10 mouse cellular contexts compared by ENCODE assay signal in genomic region chr8:121316009-121316408, GRCm38 (mm10).
DNase-seq lines count a peak whose midpoint lies in the region; ATAC-seq and TF ChIP-seq lines count a peak whose summit lies in the region.
"Had no signal": no experiment of that assay in that cellular context is flagged by ENCODE, and none has a peak within 500 bp of the region (broad histone marks: within the 10 kb centered on the region; RNA-seq: fewer than 3 reads in every experiment).

No protein-coding gene starts in this region.

- H3K9ac ChIP-seq in hindbrain, embryonic 14.5 days = no peak overlapping the region
- no peak overlapping the region for H3K9ac ChIP-seq in lung, postnatal 0 days (replicated peaks; ENCODE audit: low read depth)
- no peak overlapping the region for H3K9ac ChIP-seq in heart, postnatal 0 days (replicated peaks; ENCODE audit: low read depth, low read length)
- no peak overlapping the region for H3K9ac ChIP-seq in liver, embryonic 13.5 days
- H3K9ac ChIP-seq: liver, embryonic 14.5 days had no signal

- peaks cover 36% of the 10 kb centered on the region for H3K4me1 ChIP-seq in hindbrain, embryonic 10.5 days (replicated peaks)
- H3K4me1 ChIP-seq in hindbrain, embryonic 14.5 days (replicated peaks; ENCODE audit: control insufficient read depth, insufficient read depth, low read length) = peaks cover 3% of the 10 kb centered on the region; the same call in 1 of the 2 replicates
- H3K4me1 ChIP-seq in lung, postnatal 0 days (ENCODE audit: insufficient read depth, low read depth, low read length) = no peaks in the 10 kb centered on the region
- peaks cover 20% of the 10 kb centered on the region; the same call in 1 of the 2 replicates for H3K4me1 ChIP-seq in heart, postnatal 0 days (ENCODE audit: control insufficient read depth, insufficient read depth)
- H3K4me1 ChIP-seq in liver, embryonic 13.5 days (replicated peaks) = peaks cover 10% of the 10 kb centered on the region

- 79% methylated on average over 18 of the region's 18 CpGs for WGBS in hindbrain, embryonic 10.5 days
- WGBS in hindbrain, embryonic 14.5 days = 82% methylated on average over 18 of the region's 18 CpGs
- WGBS in lung, postnatal 0 days = 8% methylated on average over 18 of the region's 18 CpGs
- WGBS in heart, postnatal 0 days = 6% methylated on average over 18 of the region's 18 CpGs
- WGBS in liver, embryonic 13.5 days (ENCODE audit: insufficient replicate concordance) = 7% methylated on average over 18 of the region's 18 CpGs

- H3K4me2 ChIP-seq in hindbrain, embryonic 14.5 days (replicated peaks) = no peak overlapping the region
- no peak overlapping the region for H3K4me2 ChIP-seq in lung, postnatal 0 days (replicated peaks; ENCODE audit: low read depth, low read length)
- H3K4me2 ChIP-seq in heart, postnatal 0 days (ENCODE audit: low read depth, low read length) = no peak overlapping the region
- no peak overlapping the region for H3K4me2 ChIP-seq in liver, embryonic 13.5 days

- no peak for DNase-seq in hindbrain, embryonic 10.5 days (ENCODE audit: low spot score)
- DNase-seq in hindbrain, embryonic 14.5 days (ENCODE audit: low spot score) = no peak
- peak; percentile 56 for DNase-seq in lung, postnatal 0 days (ENCODE audit: low spot score)
- DNase-seq in lung, postnatal 25 days (ENCODE audit: low spot score) = no peak
- peak; percentile 56 for DNase-seq in heart, postnatal 0 days (ENCODE audit: low spot score)
- no peak for DNase-seq in liver, embryonic 13.5 days
- DNase-seq in cerebellum, postnatal 10 days = no peak
- DNase-seq: cerebellum, postnatal 36 days had no signal

- no peaks in the 10 kb centered on the region for H3K9me3 ChIP-seq in hindbrain, embryonic 10.5 days
- no peaks in the 10 kb centered on the region for H3K9me3 ChIP-seq in hindbrain, embryonic 14.5 days (ENCODE audit: control insufficient read depth, low read length)
- H3K9me3 ChIP-seq in lung, postnatal 0 days (ENCODE audit: low read length) = no peaks in the 10 kb centered on the region
- H3K9me3 ChIP-seq in heart, postnatal 0 days (replicated peaks; ENCODE audit: control insufficient read depth, low read length) = no peaks in the 10 kb centered on the region
- H3K9me3 ChIP-seq in liver, embryonic 13.5 days (replicated peaks) = no peaks in the 10 kb centered on the region

- no peak overlapping the region for H3K4me3 ChIP-seq in hindbrain, embryonic 10.5 days
- no peak overlapping the region for H3K4me3 ChIP-seq in hindbrain, embryonic 14.5 days (replicated peaks; ENCODE audit: low read length)
- H3K4me3 ChIP-seq in lung, postnatal 0 days (ENCODE audit: low read depth, low read length) = no peak overlapping the region
- H3K4me3 ChIP-seq in heart, postnatal 0 days (ENCODE audit: low read depth, low read length) = no peak overlapping the region
- no peak overlapping the region for H3K4me3 ChIP-seq in liver, embryonic 13.5 days (replicated peaks)

- no peak; the same call in 1 of the 2 replicates for TF ChIP-seq EP300 in lung, postnatal 0 days (IDR thresholded peaks at IDR 0.05)
- TF ChIP-seq EP300 in heart, postnatal 0 days (IDR thresholded peaks at IDR 0.05; ENCODE audit: low read depth) = peak; percentile 43; the same call in 1 of the 2 replicates

- no peak for ATAC-seq in hindbrain, embryonic 14.5 days (ENCODE audit: low FRiP score)
- ATAC-seq in lung, postnatal 0 days = peak; percentile 75
- ATAC-seq in heart, postnatal 0 days (ENCODE audit: insufficient read depth, low read depth) = peak; percentile 46
- peak; percentile 44; the same call in 1 of the 2 replicates for ATAC-seq in liver, embryonic 13.5 days (ENCODE audit: low read depth)
- ATAC-seq: CD4-positive, CD25-positive, alpha-beta regulatory T cell, adult 4 months had no signal

- no peaks in the 10 kb centered on the region for H3K36me3 ChIP-seq in hindbrain, embryonic 10.5 days
- no peaks in the 10 kb centered on the region for H3K36me3 ChIP-seq in hindbrain, embryonic 14.5 days (replicated peaks; ENCODE audit: control insufficient read depth, insufficient read depth)
- H3K36me3 ChIP-seq in lung, postnatal 0 days (ENCODE audit: insufficient read depth, low read length) = no peaks in the 10 kb centered on the region
- H3K36me3 ChIP-seq in heart, postnatal 0 days (replicated peaks; ENCODE audit: control insufficient read depth, insufficient read depth, low read length) = no peaks in the 10 kb centered on the region
- H3K36me3 ChIP-seq in liver, embryonic 13.5 days = no peaks in the 10 kb centered on the region

- peaks cover 24% of the 10 kb centered on the region; the same call in 1 of the 2 replicates for H3K27me3 ChIP-seq in hindbrain, embryonic 10.5 days (ENCODE audit: insufficient read depth, poor library complexity, severe bottlenecking)
- no peaks in the 10 kb centered on the region for H3K27me3 ChIP-seq in hindbrain, embryonic 14.5 days (ENCODE audit: control insufficient read depth, insufficient read depth, low read length)
- H3K27me3 ChIP-seq in lung, postnatal 0 days (replicated peaks; ENCODE audit: insufficient read depth, low read length) = no peaks in the 10 kb centered on the region
- 0 out of 2 replicates have a peak, but pooled peaks cover 5% of the 10 kb centered on the region for H3K27me3 ChIP-seq in heart, postnatal 0 days (ENCODE audit: control insufficient read depth, insufficient read depth, low read length)
- peaks cover 34% of the 10 kb centered on the region for H3K27me3 ChIP-seq in liver, embryonic 13.5 days

- no peak for TF ChIP-seq CTCF in lung, postnatal 0 days (IDR thresholded peaks at IDR 0.05)
- TF ChIP-seq CTCF in heart, postnatal 0 days (IDR thresholded peaks at IDR 0.05; ENCODE audit: low read depth) = no peak

- H3K27ac ChIP-seq in hindbrain, embryonic 10.5 days = peak overlapping the region; percentile 19; the same call in 1 of the 2 replicates
- H3K27ac ChIP-seq in hindbrain, embryonic 14.5 days = no peak overlapping the region
- no peak overlapping the region for H3K27ac ChIP-seq in lung, postnatal 0 days (ENCODE audit: low read length)
- H3K27ac ChIP-seq in heart, postnatal 0 days (ENCODE audit: low read depth) = peak overlapping the region; percentile 67
- H3K27ac ChIP-seq in liver, embryonic 13.5 days = no peak overlapping the region
- H3K27ac ChIP-seq: liver, embryonic 14.5 days had no signal

Comparison
In these comparisons a context has a peak if more than half of its experiments do, and no peak if none do; other contexts are left out.
1. DNase-seq: peak in lung, postnatal 0 days (single experiment) and heart, postnatal 0 days (single experiment); none in hindbrain, embryonic 10.5 days (single experiment), hindbrain, embryonic 14.5 days (single experiment), lung, postnatal 25 days (single experiment), liver, embryonic 13.5 days (single experiment) and cerebellum, postnatal 10 days (0 of 2).
2. H3K27ac ChIP-seq: peak in hindbrain, embryonic 10.5 days (single experiment) and heart, postnatal 0 days (single experiment); none in hindbrain, embryonic 14.5 days (single experiment), lung, postnatal 0 days (single experiment) and liver, embryonic 13.5 days (single experiment).